Mouse (Mus musculus) kidney, embryonic 15.5 days (tissue): Measurements from ENCODE around the gene Ap1m1. TPM values are rescaled to one million over a fixed set of nuclear protein-coding genes. Genes with fewer than 3 reads are reported as not detected.

Source experiments
- ATAC-seq: fragments of 200-750 bp; cut with Nextera tagmentation; replicated peaks from 2 replicates; pipeline ENCODE4 v1.8.0; 2017; ENCODE audit warnings: moderate TSS enrichment; ENCODE audit not compliant: low FRiP score
- H3K27ac ChIP-seq: fragments of 300-500 bp; sonication (generic); 2 replicates; pipeline ENCODE4 v1.5.1; 2015; ENCODE audit warnings: mild to moderate bottlenecking, inconsistent platforms
- H3K27me3 ChIP-seq: fragments of 300-500 bp; sonication (generic); 2 replicates; pipeline ENCODE4 v1.6.1; 2015; ENCODE audit warnings: inconsistent platforms
- H3K36me3 ChIP-seq: fragments of 300-500 bp; sonication (generic); 2 replicates; pipeline ENCODE4 v1.6.1; 2015; ENCODE audit warnings: inconsistent platforms
- H3K4me1 ChIP-seq: fragments of 300-500 bp; sonication (generic); 2 replicates; pipeline ENCODE4 v1.6.1; 2015; ENCODE audit warnings: inconsistent platforms
- H3K4me2 ChIP-seq: fragments of 300-500 bp; sonication (generic); 2 replicates; pipeline ENCODE4 v1.6.1; 2015; ENCODE audit warnings: moderate library complexity, mild to moderate bottlenecking, inconsistent platforms
- H3K4me3 ChIP-seq: fragments of 300-500 bp; sonication (generic); replicated peaks from 2 replicates; pipeline ENCODE4 v1.5.1; 2015; ENCODE audit warnings: mild to moderate bottlenecking, inconsistent platforms
- H3K9ac ChIP-seq: fragments of 300-500 bp; sonication (generic); 2 replicates; pipeline ENCODE4 v1.6.1; 2015; ENCODE audit warnings: mild to moderate bottlenecking, inconsistent platforms
- H3K9me3 ChIP-seq: fragments of 300-500 bp; sonication (generic); replicated peaks from 2 replicates; pipeline ENCODE4 v1.6.1; 2016; ENCODE audit warnings: inconsistent platforms
- WGBS: fragments of 180-500 bp; shearing (Covaris S2); methylation state at CpG from one replicate; pipeline ENCODE4 v1.1.7; 2015; ENCODE audit warnings: mixed read lengths; 5-methylcytosine and 5-hydroxymethylcytosine counted together
- polyA plus RNA-seq: library from polyadenylated mRNA; unstranded; fragments of >200 nt; fragmentation: Nextera tagmentation; extraction: Ambion mirVana; gene quantifications from 2 replicates; pipeline ENCODE4 v1.2.1, GENCODE M21; 2015

Ap1m1 gene
- polyA plus RNA-seq, 1 experiment from 2014 or later = 138 TPM

- Histone ChIP-seq H3K4me1 (peaks cover 11% of the 10 kb centered on the region), H3K9me3 (no peaks in the 10 kb centered on the region), H3K9ac (no peak overlapping the region), H3K36me3 (peaks cover 31% of the 10 kb centered on the region), H3K4me3 (peak overlapping the region; percentile 71), H3K4me2 (peak overlapping the region; percentile 74), H3K27me3 (peaks cover 15% of the 10 kb centered on the region; the same call in 1 of the 2 replicates), H3K27ac (peak overlapping the region; percentile 74; the same call in 1 of the 2 replicates)
- 79% methylated on average over 10 of the region's 10 CpGs for WGBS
- no peak for ATAC-seq
Measured at GRCm38 (mm10) chr8:72218781-72219540, 20.9 kb upstream of the Ap1m1 start.

- ATAC-seq = peak; percentile 99
- Histone ChIP-seq H3K36me3 (peaks cover 33% of the 10 kb centered on the region), H3K4me3 (peak within 1 kb of the TSS; percentile 71), H3K9me3 (no peaks in the 10 kb centered on the region), H3K9ac (peak within 1 kb of the TSS; percentile 73), H3K27ac (peak within 1 kb of the TSS; percentile 74), H3K4me2 (peak within 1 kb of the TSS; percentile 74), H3K4me1 (peaks cover 11% of the 10 kb centered on the region), H3K27me3 (peaks cover 12% of the 10 kb centered on the region; the same call in 1 of the 2 replicates)
- WGBS = 10% methylated on average over 39 of the region's 39 CpGs
Measured at GRCm38 (mm10) chr8:72219541-72220363, 20.1 kb upstream of the Ap1m1 start, which contains the start of gene Fam32a. Gene Fam32a, plus strand, starts transcription at chr8:72219730.

- H3K4me2 ChIP-seq = peak overlapping the region; percentile 74
- 84% methylated on average over 4 of the region's 4 CpGs for WGBS
- no peak overlapping the region for H3K27ac ChIP-seq
- 0 out of 2 replicates have a peak, but pooled peaks cover 5% of the 10 kb centered on the region for H3K27me3 ChIP-seq
- H3K9me3 ChIP-seq = no peaks in the 10 kb centered on the region
- no peak overlapping the region for H3K9ac ChIP-seq
- peaks cover 11% of the 10 kb centered on the region for H3K4me1 ChIP-seq
- H3K36me3 ChIP-seq = peaks cover 33% of the 10 kb centered on the region
- peak overlapping the region; percentile 71 for H3K4me3 ChIP-seq
- ATAC-seq = no peak
Measured at GRCm38 (mm10) chr8:72220758-72221157, 19.1 kb upstream of the Ap1m1 start.

- Histone ChIP-seq H3K9ac (no peak overlapping the region), H3K27me3 (no peaks in the 10 kb centered on the region), H3K4me1 (peaks cover 11% of the 10 kb centered on the region), H3K36me3 (peaks cover 33% of the 10 kb centered on the region), H3K4me2 (no peak overlapping the region), H3K4me3 (no peak overlapping the region), H3K27ac (no peak overlapping the region), H3K9me3 (no peaks in the 10 kb centered on the region)
- ATAC-seq = no peak
- 92% methylated on average over 5 of the region's 5 CpGs for WGBS
Measured at GRCm38 (mm10) chr8:72222656-72223055, 17.2 kb upstream of the Ap1m1 start.

GRCm38 (mm10) chr8:72240403-72240763, 565 bp downstream of the Ap1m1 start:
- Histone ChIP-seq H3K27ac (peak overlapping the region; percentile 97), H3K9me3 (no peaks in the 10 kb centered on the region), H3K4me2 (peak overlapping the region; percentile 76), H3K36me3 (peaks cover 12% of the 10 kb centered on the region), H3K4me3 (peak overlapping the region; percentile 77), H3K9ac (peak overlapping the region; percentile 58), H3K4me1 (peaks cover 20% of the 10 kb centered on the region), H3K27me3 (no peaks in the 10 kb centered on the region)
- WGBS = 1% methylated on average over 24 of the region's 24 CpGs
- peak; percentile 73 for ATAC-seq

- no peak for ATAC-seq
- peak overlapping the region; percentile 77 for H3K4me3 ChIP-seq
- WGBS = 66% methylated on average over 7 of the region's 7 CpGs
- no peaks in the 10 kb centered on the region for H3K27me3 ChIP-seq
- H3K4me2 ChIP-seq = peak overlapping the region; percentile 76
- H3K9ac ChIP-seq = peak overlapping the region; percentile 58
- H3K36me3 ChIP-seq = peaks cover 12% of the 10 kb centered on the region
- no peaks in the 10 kb centered on the region for H3K9me3 ChIP-seq
- peak overlapping the region; percentile 97; the same call in 1 of the 2 replicates for H3K27ac ChIP-seq
- H3K4me1 ChIP-seq = peaks cover 20% of the 10 kb centered on the region
Measured at GRCm38 (mm10) chr8:72240951-72241350, 1.1 kb downstream of the Ap1m1 start.

- Histone ChIP-seq H3K27me3 (no peaks in the 10 kb centered on the region), H3K9me3 (no peaks in the 10 kb centered on the region), H3K4me1 (peaks cover 20% of the 10 kb centered on the region), H3K27ac (no peak overlapping the region), H3K4me2 (no peak overlapping the region), H3K36me3 (peaks cover 24% of the 10 kb centered on the region), H3K9ac (no peak overlapping the region), H3K4me3 (no peak overlapping the region)
- WGBS = 96% methylated on average over 1 of the region's 1 CpGs
- no peak for ATAC-seq
Measured at GRCm38 (mm10) chr8:72242226-72242625, 2.4 kb downstream of the Ap1m1 start.

GRCm38 (mm10) chr8:72244610-72245009, 4.8 kb downstream of the Ap1m1 start:
- no peak for ATAC-seq
- Histone ChIP-seq H3K9ac (no peak overlapping the region), H3K27ac (no peak overlapping the region), H3K36me3 (peaks cover 36% of the 10 kb centered on the region), H3K4me1 (peaks cover 15% of the 10 kb centered on the region), H3K4me3 (no peak overlapping the region), H3K4me2 (no peak overlapping the region), H3K9me3 (no peaks in the 10 kb centered on the region), H3K27me3 (no peaks in the 10 kb centered on the region)
- WGBS = 66% methylated on average over 2 of the region's 2 CpGs

GRCm38 (mm10) chr8:72257171-72257901, 17.5 kb downstream of the Ap1m1 start:
- no peaks in the 10 kb centered on the region for H3K9me3 ChIP-seq
- ATAC-seq = peak; percentile 37; the same call in 1 of the 2 replicates

GRCm38 (mm10) chr8:72257902-72258238, 18.1 kb downstream of the Ap1m1 start:
- H3K27ac ChIP-seq = no peak overlapping the region
- H3K9ac ChIP-seq = no peak overlapping the region
- H3K36me3 ChIP-seq = peaks cover 34% of the 10 kb centered on the region
- WGBS = 96% methylated on average over 1 of the region's 1 CpGs
- H3K4me2 ChIP-seq = no peak overlapping the region
- H3K4me3 ChIP-seq = no peak overlapping the region
- no peaks in the 10 kb centered on the region for H3K9me3 ChIP-seq
- ATAC-seq = no peak
- H3K4me1 ChIP-seq = 0 out of 2 replicates have a peak, but pooled peaks cover 3% of the 10 kb centered on the region
- no peaks in the 10 kb centered on the region for H3K27me3 ChIP-seq

More at GRCm38 (mm10) chr8:72257171-72257901, 17.5 kb downstream of the Ap1m1 start:
- Histone ChIP-seq H3K9ac (no peak overlapping the region), H3K4me3 (no peak overlapping the region), H3K4me2 (no peak overlapping the region), H3K27ac (no peak overlapping the region), H3K4me1 (0 out of 2 replicates have a peak, but pooled peaks cover 3% of the 10 kb centered on the region), H3K36me3 (peaks cover 39% of the 10 kb centered on the region), H3K27me3 (no peaks in the 10 kb centered on the region)
- 58% methylated on average over 7 of the region's 7 CpGs for WGBS

- Histone ChIP-seq H3K4me3 (no peak overlapping the region), H3K4me1 (0 out of 2 replicates have a peak, but pooled peaks cover 3% of the 10 kb centered on the region), H3K27ac (no peak overlapping the region), H3K36me3 (peaks cover 18% of the 10 kb centered on the region; the same call in 1 of the 2 replicates), H3K9ac (no peak overlapping the region), H3K4me2 (no peak overlapping the region), H3K27me3 (no peaks in the 10 kb centered on the region), H3K9me3 (no peaks in the 10 kb centered on the region)
- no peak for ATAC-seq
- 60% methylated on average over 2 of the region's 2 CpGs for WGBS
Measured at GRCm38 (mm10) chr8:72259862-72260261, 20.0 kb downstream of the Ap1m1 start.
